Mouse (Mus musculus) MEL (cell line): ENCODE data around the gene Bcl6. TPM values are rescaled to one million over a fixed set of nuclear protein-coding genes. Genes with fewer than 3 reads are reported as not detected.

ENCODE experiments used
- DNase-seq: peaks from one replicate; pipeline ENCODE4 v3.0.0; 2011; ENCODE audit warnings: low read depth, low spot score
- H3K27ac ChIP-seq: 2 replicates; pipeline ENCODE4 v1.5.1; 2012; ENCODE audit warnings: low read depth, mild to moderate bottlenecking, control low read depth, low read length, moderate library complexity; ENCODE audit not compliant: control insufficient read depth
- H3K27me3 ChIP-seq, 2 experiments: fragments of 150-350 bp in 1 of 2; sonication (generic) in 1 of 2; 2 replicates each; pipeline ENCODE4 v1.6.1; 2012; ENCODE audit warnings: low read length in 2 of 2, mild to moderate bottlenecking in 2 of 2, improper control_type of control experiment in 1 of 2, moderate library complexity in 1 of 2; ENCODE audit not compliant: insufficient read depth in 2 of 2, control insufficient read depth in 1 of 2
- H3K36me3 ChIP-seq, 2 experiments: 2 replicates each; pipeline ENCODE4 v1.6.1; 2012 to 2014; ENCODE audit warnings: low read length in 2 of 2, improper control_type of control experiment in 1 of 2, inconsistent platforms in 1 of 2, mild to moderate bottlenecking in 1 of 2; ENCODE audit not compliant: insufficient read depth in 2 of 2, control insufficient read depth in 1 of 2
- H3K4me1 ChIP-seq, 2 experiments: fragments of 150-350 bp in 1 of 2; sonication (generic) in 1 of 2; 2 replicates each; pipeline ENCODE4 v1.6.1; 2012; ENCODE audit warnings: low read length in 2 of 2, improper control_type of control experiment in 1 of 2, mild to moderate bottlenecking in 1 of 2; ENCODE audit not compliant: insufficient read depth in 2 of 2, control insufficient read depth in 1 of 2
- H3K4me3 ChIP-seq, 2 experiments: fragments of 150-350 bp in 1 of 2; sonication (generic) in 1 of 2; 2 replicates each; pipeline ENCODE4 v1.5.1; 2012; ENCODE audit warnings: low read depth in 2 of 2, low read length in 2 of 2, mild to moderate bottlenecking in 2 of 2, moderate library complexity in 2 of 2, control low read depth in 1 of 2, improper control_type of control experiment in 1 of 2; ENCODE audit not compliant: control insufficient read depth in 1 of 2, insufficient read depth in 1 of 2
- H3K79me2 ChIP-seq: 2 replicates; pipeline ENCODE4 v1.6.1; 2012; ENCODE audit warnings: mild to moderate bottlenecking, low read length, moderate library complexity; ENCODE audit not compliant: control insufficient read depth, poor library complexity, insufficient read depth
- H3K9ac ChIP-seq: 2 replicates; pipeline ENCODE4 v1.6.1; 2012; ENCODE audit warnings: low read depth, mild to moderate bottlenecking, control low read depth, low read length, moderate library complexity; ENCODE audit not compliant: control insufficient read depth, poor library complexity, severe bottlenecking
- H3K9me3 ChIP-seq: fragments of 150-350 bp; sonication (generic); replicated peaks from 2 replicates; pipeline ENCODE4 v1.6.1; 2012; ENCODE audit warnings: mild to moderate bottlenecking, low read length, improper control_type of control experiment, moderate library complexity; ENCODE audit not compliant: insufficient read depth
- BHLHE40 ChIP-seq: IDR thresholded peaks from 2 replicates; pipeline ENCODE4 v1.6.1; 2012; ENCODE audit warnings: low read depth, mild to moderate bottlenecking, inconsistent platforms, low read length, improper control_type of control experiment, borderline replicate concordance
- CHD1 ChIP-seq: IDR thresholded peaks from 2 replicates; pipeline ENCODE4 v1.6.1; 2012; ENCODE audit warnings: low read depth, mild to moderate bottlenecking, inconsistent platforms, low read length, improper control_type of control experiment
- ELF1 ChIP-seq: IDR thresholded peaks from 2 replicates; pipeline ENCODE4 v1.6.1; 2014; ENCODE audit warnings: low read depth, mild to moderate bottlenecking, inconsistent platforms, low read length, improper control_type of control experiment, moderate library complexity
- ETS1 ChIP-seq: IDR thresholded peaks from 2 replicates; pipeline ENCODE4 v1.6.1; 2012; ENCODE audit warnings: low read depth, mild to moderate bottlenecking, inconsistent platforms, low read length, improper control_type of control experiment, moderate library complexity
- GABPA ChIP-seq: IDR thresholded peaks from 2 replicates; pipeline ENCODE4 v1.6.1; 2012; ENCODE audit warnings: low read depth, mild to moderate bottlenecking, inconsistent platforms, low read length, improper control_type of control experiment, moderate library complexity
- GATA1 ChIP-seq: IDR thresholded peaks from 2 replicates; pipeline ENCODE4 v1.6.1; 2011; ENCODE audit warnings: low read depth, low read length, improper control_type of control experiment
- JUND ChIP-seq: IDR thresholded peaks from 2 replicates; pipeline ENCODE4 v1.6.1; 2011; ENCODE audit warnings: low read depth, mild to moderate bottlenecking, improper control_type of control experiment, low read length
- MAX ChIP-seq: IDR thresholded peaks from 2 replicates; pipeline ENCODE4 v1.6.1; 2011; ENCODE audit warnings: low read length, improper control_type of control experiment
- MAZ ChIP-seq: IDR thresholded peaks from 2 replicates; pipeline ENCODE4 v1.6.1; 2012; ENCODE audit warnings: low read depth, mild to moderate bottlenecking, inconsistent platforms, low read length, improper control_type of control experiment
- MEF2A ChIP-seq: IDR thresholded peaks from 2 replicates; pipeline ENCODE4 v1.6.1; 2014; ENCODE audit warnings: low read depth, mild to moderate bottlenecking, inconsistent platforms, low read length, improper control_type of control experiment; ENCODE audit not compliant: poor library complexity, insufficient replicate concordance, severe bottlenecking; ENCODE audit errors: extremely low read depth
- MYB ChIP-seq: IDR thresholded peaks from 2 replicates; pipeline ENCODE4 v1.6.1; 2011; ENCODE audit warnings: mild to moderate bottlenecking, low read depth, low read length, improper control_type of control experiment
- NRF1 ChIP-seq: IDR thresholded peaks from 2 replicates; pipeline ENCODE4 v1.6.1; 2014; ENCODE audit warnings: low read depth, mild to moderate bottlenecking, inconsistent platforms, low read length, improper control_type of control experiment, moderate library complexity; ENCODE audit not compliant: poor library complexity, insufficient read depth, severe bottlenecking
- POLR2AphosphoS5 ChIP-seq: IDR thresholded peaks from 2 replicates; pipeline ENCODE4 v1.6.1; 2012; ENCODE audit warnings: low read depth, borderline replicate concordance, mild to moderate bottlenecking, inconsistent platforms, low read length, moderate library complexity, mixed read lengths
- RAD21 ChIP-seq: IDR thresholded peaks from 2 replicates; pipeline ENCODE4 v1.6.1; 2011; ENCODE audit warnings: mild to moderate bottlenecking, low read depth, low read length, improper control_type of control experiment
- RCOR1 ChIP-seq: IDR thresholded peaks from 2 replicates; pipeline ENCODE4 v1.6.1; 2012; ENCODE audit warnings: low read depth, mild to moderate bottlenecking, inconsistent platforms, low read length, improper control_type of control experiment
- SMC3 ChIP-seq: IDR thresholded peaks from 2 replicates; pipeline ENCODE4 v1.6.1; 2011; ENCODE audit warnings: low read depth, low read length, improper control_type of control experiment
- TAL1 ChIP-seq: IDR thresholded peaks from 2 replicates; pipeline ENCODE4 v1.6.1; 2012; ENCODE audit warnings: mild to moderate bottlenecking, inconsistent platforms, low read length, moderate library complexity, mixed read lengths
- UBTF ChIP-seq: IDR thresholded peaks from 2 replicates; pipeline ENCODE4 v1.6.1; 2012; ENCODE audit warnings: low read depth, mild to moderate bottlenecking, inconsistent platforms, low read length, improper control_type of control experiment, moderate library complexity, borderline replicate concordance; ENCODE audit not compliant: insufficient read depth
- USF2 ChIP-seq, 2 experiments: IDR thresholded peaks; 2 replicates each; pipeline ENCODE4 v1.6.1; 2011 to 2012; ENCODE audit warnings: improper control_type of control experiment in 2 of 2, low read length in 2 of 2, borderline replicate concordance in 1 of 2, inconsistent platforms in 1 of 2, low read depth in 1 of 2, mild to moderate bottlenecking in 1 of 2; ENCODE audit not compliant: insufficient read depth in 1 of 2
- ZMIZ1 ChIP-seq: IDR thresholded peaks from 2 replicates; pipeline ENCODE4 v1.6.1; 2012; ENCODE audit warnings: low read depth, mild to moderate bottlenecking, inconsistent platforms, low read length, improper control_type of control experiment, moderate library complexity
- polyA plus RNA-seq, 2 experiments: library from polyadenylated mRNA; stranded (reverse) in 1 of 2; unstranded in 1 of 2; fragments of >175 nt in 1 of 2; fragments of >200 nt in 1 of 2; gene quantifications; 2 replicates each; pipeline versions ENCODE4 v1.2.1 to v1.2.4; 2012; ENCODE audit warnings: low replicate concordance in 2 of 2, low read depth in 1 of 2; ENCODE audit not compliant: insufficient read length in 2 of 2, insufficient read depth in 1 of 2, missing spikeins in 1 of 2
- total RNA-seq: library from RNA; depleted of rRNA; stranded (reverse); fragments of 300-350 nt; gene quantifications from 2 replicates; pipeline ENCODE4 v1.2.3, GENCODE M21; 2012

The Bcl6 gene
- total and polyA plus RNA-seq, 3 experiments = not detected

- DNase-seq = no peak
- Histone ChIP-seq H3K4me3 (no peak overlapping the region), H3K27me3 (no peaks in the 10 kb centered on the region), H3K9ac (no peak overlapping the region), H3K79me2 (no peaks in the 10 kb centered on the region), H3K9me3 (no peaks in the 10 kb centered on the region), H3K36me3 (no peaks in the 10 kb centered on the region), H3K4me1 (no peaks in the 10 kb centered on the region), H3K27ac (no peak overlapping the region)
- TF ChIP-seq CHD1 (no peak), UBTF (no peak), ELF1 (no peak), MYB (no peak), POLR2AphosphoS5 (no peak), USF2 (IDR thresholded peaks at IDR 0.05; ENCODE audit: borderline replicate concordance in 1 of 2, insufficient read depth in 1 of 2, low read depth in 1 of 2, low read length in 2 of 2) (no peak), NRF1 (no peak), RCOR1 (no peak), JUND (no peak), SMC3 (no peak), MAX (no peak), GATA1 (no peak), GABPA (no peak), MEF2A (no peak), ZMIZ1 (no peak), TAL1 (no peak), MAZ (no peak), ETS1 (no peak), RAD21 (no peak), BHLHE40 (no peak)
Measured at GRCm38 (mm10) chr16:23963896-23964668, 24.6 kb downstream of the Bcl6 start.
